Mouse (Mus musculus) CH12.LX (cell line): ENCODE measurements around the gene Nkd1. TPM values are rescaled to one million over a fixed set of nuclear protein-coding genes. Genes with fewer than 3 reads are reported as not detected.

ENCODE experiments used
- DNase-seq: peaks from one replicate; pipeline ENCODE4 v3.0.0-alpha.2; 2013; ENCODE audit errors: extremely low read depth
- H3K27ac ChIP-seq: 2 replicates; pipeline ENCODE4 v1.5.1; 2012; ENCODE audit warnings: low read depth, mild to moderate bottlenecking, control low read depth, moderate library complexity; ENCODE audit not compliant: insufficient read depth
- H3K27me3 ChIP-seq: replicated peaks from 2 replicates; pipeline ENCODE3; 2012; ENCODE audit warnings: inconsistent platforms
- H3K36me3 ChIP-seq, 2 experiments: replicated peaks in 1 of 2; 2 replicates each; pipeline versions ENCODE3 to v1.6.1; 2012; ENCODE audit warnings: inconsistent platforms in 1 of 2, low read length in 1 of 2, mild to moderate bottlenecking in 1 of 2, mixed read lengths in 1 of 2, moderate library complexity in 1 of 2; ENCODE audit not compliant: control insufficient read depth in 1 of 2, insufficient read depth in 1 of 2
- H3K4me1 ChIP-seq, 2 experiments: 2 replicates each; pipeline ENCODE4 v1.6.1; 2012; ENCODE audit warnings: inconsistent platforms in 1 of 2, moderate library complexity in 1 of 2; ENCODE audit not compliant: insufficient read depth in 2 of 2, control insufficient read depth in 1 of 2
- H3K4me2 ChIP-seq: 2 replicates; pipeline ENCODE4 v1.6.1; 2012; ENCODE audit warnings: low read depth, mild to moderate bottlenecking, control low read depth; ENCODE audit not compliant: poor library complexity, insufficient read depth, severe bottlenecking
- H3K4me3 ChIP-seq, 3 experiments: fragments of 150-350 bp in 1 of 3; sonication (generic) in 1 of 3; replicated peaks in 1 of 3; 2 replicates each; pipeline versions ENCODE3 to v1.5.1; 2011 to 2012; ENCODE audit warnings: low read depth in 2 of 3, low read length in 2 of 3, mild to moderate bottlenecking in 2 of 3, moderate library complexity in 2 of 3, control low read depth in 1 of 3, improper control_type of control experiment in 1 of 3, inconsistent platforms in 1 of 3, mixed read lengths in 1 of 3; ENCODE audit not compliant: poor library complexity in 1 of 3
- H3K79me2 ChIP-seq: replicated peaks from 2 replicates; pipeline ENCODE4 v1.6.1; 2012; ENCODE audit warnings: mild to moderate bottlenecking, moderate library complexity; ENCODE audit not compliant: control insufficient read depth, poor library complexity, insufficient read depth, severe bottlenecking; ENCODE audit errors: extremely low read depth
- H3K9ac ChIP-seq: 2 replicates; pipeline ENCODE4 v1.6.1; 2012; ENCODE audit warnings: low read depth, mild to moderate bottlenecking, control low read depth, moderate library complexity; ENCODE audit not compliant: insufficient read depth
- H3K9me3 ChIP-seq: replicated peaks from 2 replicates; pipeline ENCODE3; 2012; ENCODE audit warnings: low read length, inconsistent platforms, mixed read lengths
- BHLHE40 ChIP-seq: IDR thresholded peaks from 2 replicates; pipeline ENCODE4 v1.6.1; 2011; ENCODE audit warnings: mild to moderate bottlenecking, low read depth, low read length, improper control_type of control experiment
- CHD1 ChIP-seq: IDR thresholded peaks from 2 replicates; pipeline ENCODE4 v1.6.1; 2012; ENCODE audit warnings: low read depth, low read length, improper control_type of control experiment, inconsistent platforms
- CHD2 ChIP-seq: IDR thresholded peaks from 2 replicates; pipeline ENCODE4 v1.6.1; 2011; ENCODE audit warnings: low read length, improper control_type of control experiment
- CTCF ChIP-seq, 2 experiments: IDR thresholded peaks in 1 of 2; conservative IDR thresholded peaks in 1 of 2; 2 replicates each; pipeline ENCODE4 v1.5.1; 2011 to 2012; ENCODE audit warnings: low read depth in 2 of 2, low read length in 2 of 2, improper control_type of control experiment in 1 of 2, inconsistent platforms in 1 of 2, mild to moderate bottlenecking in 1 of 2, moderate library complexity in 1 of 2
- ELF1 ChIP-seq: IDR thresholded peaks from 2 replicates; pipeline ENCODE4 v1.6.1; 2014; ENCODE audit warnings: low read depth, mild to moderate bottlenecking, inconsistent platforms, low read length, improper control_type of control experiment
- EP300 ChIP-seq: IDR thresholded peaks from 2 replicates; pipeline ENCODE4 v1.6.1; 2011; ENCODE audit warnings: low read length, improper control_type of control experiment
- ETS1 ChIP-seq: conservative IDR thresholded peaks from 2 replicates; pipeline ENCODE4 v1.6.1; 2012; ENCODE audit warnings: low read depth, mild to moderate bottlenecking, inconsistent platforms, low read length, improper control_type of control experiment, moderate library complexity
- JUND ChIP-seq: conservative IDR thresholded peaks from 2 replicates; pipeline ENCODE4 v1.6.1; 2011; ENCODE audit warnings: low read depth, low read length, improper control_type of control experiment
- KAT2A ChIP-seq: IDR thresholded peaks from 2 replicates; pipeline ENCODE4 v1.6.1; 2012; ENCODE audit warnings: low read length, improper control_type of control experiment, inconsistent platforms; ENCODE audit not compliant: insufficient replicate concordance
- MAZ ChIP-seq: IDR thresholded peaks from 2 replicates; pipeline ENCODE4 v1.6.1; 2012; ENCODE audit warnings: low read depth, mild to moderate bottlenecking, inconsistent platforms, low read length, improper control_type of control experiment, moderate library complexity
- MXI1 ChIP-seq: IDR thresholded peaks from 2 replicates; pipeline ENCODE4 v1.6.1; 2011; ENCODE audit warnings: mild to moderate bottlenecking, low read depth, low read length, improper control_type of control experiment
- PAX5 ChIP-seq: IDR thresholded peaks from 2 replicates; pipeline ENCODE4 v1.6.1; 2012; ENCODE audit warnings: low read length, inconsistent platforms, mixed read lengths
- RCOR1 ChIP-seq: conservative IDR thresholded peaks from 2 replicates; pipeline ENCODE4 v1.6.1; 2012; ENCODE audit warnings: low read depth, mild to moderate bottlenecking, inconsistent platforms, low read length, improper control_type of control experiment
- SIN3A ChIP-seq: IDR thresholded peaks from 2 replicates; pipeline ENCODE4 v1.6.1; 2012; ENCODE audit warnings: low read length, improper control_type of control experiment, inconsistent platforms
- TCF12 ChIP-seq: IDR thresholded peaks from 2 replicates; pipeline ENCODE4 v1.6.1; 2014; ENCODE audit warnings: low read depth, mild to moderate bottlenecking, inconsistent platforms, low read length, improper control_type of control experiment
- ZKSCAN1 ChIP-seq: IDR thresholded peaks from 2 replicates; pipeline ENCODE4 v1.6.1; 2012; ENCODE audit warnings: low read depth, inconsistent platforms, low read length, improper control_type of control experiment, borderline replicate concordance
- ZMIZ1 ChIP-seq: IDR thresholded peaks from 2 replicates; pipeline ENCODE4 v1.6.1; 2012; ENCODE audit warnings: low read depth, mild to moderate bottlenecking, inconsistent platforms, low read length, improper control_type of control experiment
- dilution Hi-C: fragments of 300-500 bp; cut with MboI; formaldehyde crosslinking; loops from 2 replicates; pipeline ENCODE4 v1.14.3; 2020; ENCODE audit warnings: low sequenced_read_pairs; ENCODE audit not compliant: extremely low pct_unique_long_range_greater_than_20kb, extremely low pct_ligation_motif_present
- in situ Hi-C: fragments of 300-500 bp; cut with MboI; formaldehyde crosslinking; loops from 3 replicates; pipeline ENCODE4 v1.14.3; 2019; ENCODE audit warnings: low sequenced_read_pairs, low pct_ligation_motif_present, low pct_unique_long_range_greater_than_20kb, mixed read lengths
- polyA plus RNA-seq: library from polyadenylated mRNA; unstranded; fragments of >175 nt; gene quantifications from 2 replicates; pipeline ENCODE4 v1.2.1, GENCODE M21; 2012; ENCODE audit warnings: low read depth; ENCODE audit not compliant: insufficient read length
- total RNA-seq, 2 experiments: library from RNA; depleted of rRNA; stranded (reverse); fragments of 300-350 nt in 1 of 2; fragments of >200 nt in 1 of 2; gene quantifications; 2 replicates each; pipeline ENCODE4 v1.2.3; 2012 to 2014

The Nkd1 gene
- total and polyA plus RNA-seq, 3 experiments: 0.24 to 0.67 (median 0.30) TPM

DNA sequence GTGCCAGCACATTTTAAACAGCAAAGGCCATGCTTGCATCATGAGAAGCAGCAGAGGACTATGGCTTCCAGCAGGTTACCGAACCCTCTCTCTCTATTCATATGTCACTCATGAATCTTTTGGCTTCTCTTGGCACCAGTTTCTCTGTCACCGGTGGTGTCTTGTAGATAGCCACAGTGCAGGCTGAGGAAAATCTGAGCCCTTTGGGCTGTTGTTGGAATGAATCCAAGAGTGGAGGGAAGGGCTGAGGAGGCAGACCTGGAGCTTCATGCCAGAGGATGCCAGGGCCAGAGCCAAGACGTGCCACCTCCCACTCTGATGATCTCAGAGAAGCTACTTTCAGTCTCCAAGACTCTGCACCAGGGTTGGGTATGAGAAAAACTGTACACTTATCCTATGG, 19.0 kb upstream of the Nkd1 start:
- TF ChIP-seq ELF1: no peak
- TF ChIP-seq MAZ: no peak
- TF ChIP-seq JUND: no peak
- no peak for TF ChIP-seq ETS1
- TF ChIP-seq EP300: no peak
- TF ChIP-seq SIN3A: no peak
- no peak for TF ChIP-seq ZKSCAN1
- no peak for TF ChIP-seq CHD2
- no peak for TF ChIP-seq ZMIZ1
- TF ChIP-seq TCF12: no peak
- Histone ChIP-seq H3K27ac (no peak overlapping the region), H3K9me3 (peaks cover 10% of the 10 kb centered on the region), H3K4me2 (no peak overlapping the region), H3K4me1 (peaks cover 0 to 6% of the 10 kb centered on the region in 2 experiments; a peak in 1 of 4 replicates), H3K9ac (no peak overlapping the region), H3K4me3 (no peak overlapping the region), H3K36me3 (no peaks in the 10 kb centered on the region), H3K79me2 (no peaks in the 10 kb centered on the region), H3K27me3 (peaks cover 18% of the 10 kb centered on the region)
- no peak for DNase-seq
- in situ Hi-C loops (no loop called here), dilution Hi-C loops (no loop called here)

DNA sequence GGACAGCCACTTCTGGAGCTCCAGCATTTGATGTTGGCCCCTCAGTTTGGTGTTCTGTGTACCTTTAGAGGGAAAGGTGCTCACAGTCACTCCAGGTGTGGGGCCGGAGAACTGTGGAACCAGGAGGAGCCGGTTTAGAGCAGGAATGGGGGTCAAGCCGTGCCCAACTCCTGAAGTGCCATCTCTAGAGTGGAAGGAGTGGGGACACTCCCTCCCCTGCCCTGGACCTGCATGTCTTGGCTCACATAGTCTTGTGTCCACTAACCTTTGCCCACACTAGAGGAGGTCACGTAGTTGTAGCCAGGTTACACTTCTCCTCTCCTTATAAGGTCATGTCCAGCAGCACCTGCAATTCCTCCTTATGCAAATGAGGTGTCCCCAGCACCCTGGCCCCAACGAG, 14.2 kb upstream of the Nkd1 start:
- Histone ChIP-seq H3K4me1 (no peaks in the 10 kb centered on the region), H3K36me3 (no peaks in the 10 kb centered on the region), H3K9ac (no peak overlapping the region), H3K79me2 (no peaks in the 10 kb centered on the region), H3K4me2 (no peak overlapping the region), H3K27ac (no peak overlapping the region), H3K9me3 (no peaks in the 10 kb centered on the region), H3K4me3 (no peak overlapping the region), H3K27me3 (peaks cover 54% of the 10 kb centered on the region)
- TF ChIP-seq KAT2A (no peak), CTCF (conservative IDR thresholded peaks at IDR 0.05 in 1 of 2, IDR thresholded peaks at IDR 0.05 in 1 of 2; ENCODE audit: low read depth in 2 of 2, low read length in 2 of 2) (no peak), PAX5 (no peak), RCOR1 (no peak), ELF1 (no peak), EP300 (no peak), CHD1 (no peak)
- in situ Hi-C loops (no loop called here), dilution Hi-C loops (no loop called here)
- no peak for DNase-seq

DNA sequence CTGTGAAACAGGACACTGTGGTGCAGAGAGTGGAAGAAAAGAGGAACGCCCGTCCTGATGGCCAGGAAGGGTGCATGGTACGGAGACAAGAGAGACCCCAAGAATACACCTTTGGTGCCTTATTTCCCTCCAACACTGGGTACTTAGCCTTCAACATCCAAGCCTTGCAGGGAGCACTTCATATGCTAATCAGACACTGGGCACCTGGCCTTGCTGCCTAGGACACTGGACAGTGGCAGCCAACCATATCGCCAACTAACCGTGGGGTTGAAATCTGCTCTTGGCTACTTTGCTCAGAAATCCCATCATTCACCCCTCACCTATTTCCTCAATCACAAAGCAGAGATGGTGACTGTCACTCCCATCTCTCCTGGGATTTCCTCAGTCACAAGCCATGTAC, 10.1 kb upstream of the Nkd1 start:
- Histone ChIP-seq H3K36me3 (no peaks in the 10 kb centered on the region), H3K79me2 (no peaks in the 10 kb centered on the region), H3K27me3 (peaks cover 84% of the 10 kb centered on the region), H3K27ac (no peak overlapping the region), H3K4me2 (no peak overlapping the region), H3K9ac (no peak overlapping the region), H3K4me3 (no peak overlapping the region), H3K9me3 (peaks cover 16% of the 10 kb centered on the region), H3K4me1 (no peaks in the 10 kb centered on the region)
- TF ChIP-seq ZMIZ1 (no peak), BHLHE40 (no peak), KAT2A (no peak), ZKSCAN1 (no peak), CTCF (conservative IDR thresholded peaks at IDR 0.05 in 1 of 2, IDR thresholded peaks at IDR 0.05 in 1 of 2; ENCODE audit: low read depth in 2 of 2, low read length in 2 of 2) (no peak), MXI1 (no peak)
- dilution Hi-C loops: no loop called here
- in situ Hi-C loops: loop anchor here (10.0 kb wide), 1 partner anchor 126 kb away; no protein-coding TSS in a partner anchor
- DNase-seq: no peak
